Mouse (Mus musculus) heart, embryonic 15.5 days (tissue): ENCODE results near the gene Card14. TPM values are rescaled to one million over a fixed set of nuclear protein-coding genes. Genes with fewer than 3 reads are reported as not detected.

Source experiments
- ATAC-seq: fragments of 200-750 bp; cut with Nextera tagmentation; replicated peaks from 2 replicates; pipeline ENCODE4 v1.8.0; 2017; ENCODE audit warnings: low read depth, moderate TSS enrichment; ENCODE audit not compliant: insufficient number of reproducible peaks, insufficient read depth, low FRiP score
- H3K27ac ChIP-seq: fragments of 300-500 bp; sonication (generic); 2 replicates; pipeline ENCODE4 v1.5.1; 2015; ENCODE audit warnings: mild to moderate bottlenecking, inconsistent platforms
- H3K27me3 ChIP-seq: fragments of 300-500 bp; sonication (generic); 2 replicates; pipeline ENCODE4 v1.6.1; 2015; ENCODE audit warnings: inconsistent platforms
- H3K36me3 ChIP-seq: fragments of 300-500 bp; sonication (generic); 2 replicates; pipeline ENCODE4 v1.6.1; 2015; ENCODE audit warnings: mild to moderate bottlenecking, inconsistent platforms
- H3K4me1 ChIP-seq: fragments of 300-500 bp; sonication (generic); replicated peaks from 2 replicates; pipeline ENCODE4 v1.6.1; 2015; ENCODE audit warnings: inconsistent platforms
- H3K4me2 ChIP-seq: fragments of 300-500 bp; sonication (generic); 2 replicates; pipeline ENCODE4 v1.6.1; 2015; ENCODE audit warnings: inconsistent platforms, mild to moderate bottlenecking, moderate library complexity
- H3K4me3 ChIP-seq: fragments of 300-500 bp; sonication (generic); 2 replicates; pipeline ENCODE4 v1.5.1; 2015; ENCODE audit warnings: mild to moderate bottlenecking, inconsistent platforms
- H3K9ac ChIP-seq: fragments of 300-500 bp; sonication (generic); 2 replicates; pipeline ENCODE4 v1.6.1; 2015; ENCODE audit warnings: mild to moderate bottlenecking, inconsistent platforms
- H3K9me3 ChIP-seq: fragments of 300-500 bp; sonication (generic); replicated peaks from 2 replicates; pipeline ENCODE4 v1.6.1; 2016; ENCODE audit warnings: inconsistent platforms
- WGBS: fragments of 180-500 bp; shearing (Covaris S2); methylation state at CpG from one replicate; pipeline ENCODE4 v1.1.7; 2015; ENCODE audit warnings: mixed read lengths; 5-methylcytosine and 5-hydroxymethylcytosine counted together
- polyA plus RNA-seq: library from polyadenylated mRNA; unstranded; fragments of >200 nt; fragmentation: Nextera tagmentation; extraction: Ambion mirVana; gene quantifications from 2 replicates; pipeline ENCODE4 v1.2.1, GENCODE M21; 2015

The Card14 gene
- polyA plus RNA-seq, 1 experiment from 2014 or later = 0.38 TPM

DNA sequence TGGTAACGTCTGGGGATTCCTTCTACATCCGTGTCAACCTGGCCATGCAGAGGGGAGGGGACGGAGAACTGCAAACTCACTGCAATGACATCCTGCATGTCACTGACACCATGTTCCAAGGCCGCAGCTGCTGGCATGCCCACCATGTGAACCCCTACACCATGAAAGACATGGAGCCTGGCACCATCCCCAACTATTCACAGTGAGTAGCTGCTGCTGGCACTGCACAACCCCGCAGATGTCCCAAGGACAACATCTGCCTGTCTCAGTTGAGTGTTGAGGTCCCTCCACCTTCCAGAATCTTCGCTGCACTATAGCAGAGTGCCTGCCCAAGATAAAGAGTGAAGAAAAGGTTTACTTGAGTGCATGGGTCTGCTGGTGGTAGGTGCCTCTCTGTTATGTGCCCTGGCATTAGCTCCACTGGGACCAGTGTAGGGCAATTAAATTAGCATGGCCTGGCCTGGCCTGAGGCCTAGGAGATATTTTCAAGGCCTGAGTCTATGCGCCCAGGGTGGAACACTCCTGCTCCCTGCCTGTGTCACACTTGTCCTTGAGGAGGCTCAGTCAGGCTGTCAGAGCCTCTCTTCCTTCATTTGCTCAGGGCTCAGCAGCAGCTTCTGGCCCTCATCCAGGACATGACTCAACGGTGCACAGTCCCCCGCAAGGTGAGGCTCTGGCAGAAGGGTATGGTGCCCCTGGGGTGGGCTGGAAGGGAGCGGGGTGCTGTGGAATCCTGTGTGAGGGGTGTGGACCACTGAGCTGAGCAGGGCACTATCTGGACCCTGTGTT lies 30.9 kb downstream of the Card14 start:
- no peaks in the 10 kb centered on the region for H3K9me3 ChIP-seq
- peaks cover 15% of the 10 kb centered on the region for H3K4me1 ChIP-seq
- 0 out of 2 replicates have a peak, but pooled peaks have one; percentile 19 for ATAC-seq
- H3K27ac ChIP-seq = peak overlapping the region; percentile 31; the same call in 1 of the 2 replicates
- H3K9ac ChIP-seq = no peak overlapping the region
- WGBS = 57% methylated on average over 10 of the region's 10 CpGs
- H3K27me3 ChIP-seq = 0 out of 2 replicates have a peak, but pooled peaks cover 4% of the 10 kb centered on the region
- H3K4me3 ChIP-seq = no peak overlapping the region
- no peaks in the 10 kb centered on the region for H3K36me3 ChIP-seq
- H3K4me2 ChIP-seq = no peak overlapping the region

DNA sequence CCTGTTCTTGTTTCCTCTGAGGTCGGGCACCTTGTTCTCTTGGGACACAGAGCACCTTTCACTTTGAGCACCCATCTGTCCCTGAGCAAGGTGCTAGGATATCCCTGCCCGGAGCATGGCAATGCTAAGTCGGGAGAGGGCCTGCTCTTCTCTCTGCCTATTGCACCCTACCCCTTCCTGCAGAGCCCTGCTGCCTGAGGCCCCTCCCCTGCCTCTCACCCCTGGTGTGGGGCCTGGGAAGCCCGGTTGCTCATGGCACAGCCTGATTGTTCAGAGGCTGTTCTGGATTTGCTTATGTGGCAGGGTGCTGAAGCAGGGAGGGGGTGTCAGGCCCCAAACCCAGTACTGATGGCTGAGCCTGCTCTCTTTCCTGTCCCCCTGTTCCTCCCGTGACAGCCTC lies 31.6 kb downstream of the Card14 start:
- Histone ChIP-seq H3K9ac (no peak overlapping the region), H3K27ac (peak overlapping the region; percentile 31; the same call in 1 of the 2 replicates), H3K36me3 (no peaks in the 10 kb centered on the region), H3K4me1 (peaks cover 15% of the 10 kb centered on the region), H3K4me3 (no peak overlapping the region), H3K4me2 (no peak overlapping the region), H3K27me3 (no peaks in the 10 kb centered on the region), H3K9me3 (no peaks in the 10 kb centered on the region)
- WGBS = 42% methylated on average over 5 of the region's 5 CpGs
- no peak; the same call in 1 of the 2 replicates for ATAC-seq

DNA sequence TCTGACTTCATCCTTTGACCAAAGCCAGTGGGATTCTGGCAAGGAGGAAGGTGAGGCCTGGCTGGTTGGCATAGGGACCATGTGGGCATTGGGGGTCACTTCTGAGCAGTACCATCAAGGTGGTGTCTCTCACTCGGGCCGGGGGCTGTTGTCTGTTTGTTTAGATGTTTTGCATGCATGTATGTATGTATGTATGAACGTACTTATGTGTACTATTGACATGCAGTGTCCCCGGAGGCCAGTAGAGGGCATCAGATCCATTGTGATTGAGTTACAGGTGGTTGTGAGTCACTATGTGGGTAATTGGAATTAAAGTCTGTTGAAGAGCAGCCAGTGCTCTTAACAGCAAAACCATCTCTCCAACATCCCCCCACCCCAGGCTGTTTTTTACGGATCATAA lies 32.1 kb downstream of the Card14 start:
- ATAC-seq = no peak
- WGBS = 2% methylated on average over 5 of the region's 5 CpGs
- H3K9ac ChIP-seq = no peak overlapping the region

DNA sequence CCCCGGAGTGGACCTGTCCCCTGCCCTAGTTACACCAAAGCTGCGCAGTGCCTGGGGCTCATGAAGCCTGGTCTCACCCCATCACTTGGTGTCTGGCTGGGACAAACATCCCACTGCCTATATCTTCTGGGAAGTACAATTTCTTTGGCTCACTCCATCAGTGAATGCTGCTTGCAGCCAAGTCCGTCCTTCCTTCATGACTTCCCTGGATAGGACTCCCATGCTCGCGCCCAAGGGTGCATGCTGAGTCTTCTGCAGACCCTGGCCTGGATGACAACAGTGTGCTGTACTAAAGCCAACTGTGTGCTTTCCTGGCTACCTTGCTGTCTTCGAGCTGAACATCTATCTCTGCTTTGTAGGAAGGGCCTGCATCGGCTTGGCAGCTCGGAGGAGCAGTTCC lies 36.6 kb downstream of the Card14 start:
- ATAC-seq = no peak
- no peak overlapping the region for H3K9ac ChIP-seq
- H3K4me2 ChIP-seq = no peak overlapping the region
- WGBS = 76% methylated on average over 8 of the region's 8 CpGs
- H3K27me3 ChIP-seq = no peaks in the 10 kb centered on the region
- no peak overlapping the region for H3K4me3 ChIP-seq
- 0 out of 2 replicates have a peak, but pooled peaks cover 3% of the 10 kb centered on the region for H3K36me3 ChIP-seq
- H3K4me1 ChIP-seq = peaks cover 6% of the 10 kb centered on the region
- no peaks in the 10 kb centered on the region for H3K9me3 ChIP-seq
- no peak overlapping the region for H3K27ac ChIP-seq

More for the DNA sequence above, 32.1 kb downstream of the Card14 start:
- H3K9me3 ChIP-seq = no peaks in the 10 kb centered on the region
- H3K27ac ChIP-seq = no peak overlapping the region
- H3K36me3 ChIP-seq = no peaks in the 10 kb centered on the region
- no peaks in the 10 kb centered on the region for H3K27me3 ChIP-seq
- peaks cover 15% of the 10 kb centered on the region for H3K4me1 ChIP-seq
- H3K4me3 ChIP-seq = no peak overlapping the region
- H3K4me2 ChIP-seq = no peak overlapping the region

DNA sequence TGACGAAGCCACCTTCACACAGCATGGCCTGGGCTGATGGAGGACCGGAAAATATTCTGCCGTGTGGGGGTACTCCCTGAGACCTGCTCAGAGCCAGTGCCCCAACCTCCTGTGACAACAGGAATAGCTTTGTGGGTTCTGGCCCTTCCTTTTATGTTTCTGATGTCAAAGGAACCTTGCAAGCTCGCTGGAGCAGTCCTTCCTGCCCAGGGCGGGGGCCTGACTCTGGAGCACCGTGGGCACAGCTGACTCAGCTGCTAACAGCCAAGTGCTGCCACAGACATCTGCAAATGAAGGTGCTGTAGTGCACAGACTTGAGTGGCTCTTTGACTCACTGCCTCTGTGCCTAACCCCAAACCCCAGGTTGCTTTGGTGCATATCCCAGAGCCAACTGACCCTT lies 37.3 kb downstream of the Card14 start:
- H3K9ac ChIP-seq = no peak overlapping the region
- H3K4me3 ChIP-seq = no peak overlapping the region
- H3K4me2 ChIP-seq = no peak overlapping the region
- H3K36me3 ChIP-seq = 0 out of 2 replicates have a peak, but pooled peaks cover 3% of the 10 kb centered on the region
- no peaks in the 10 kb centered on the region for H3K9me3 ChIP-seq
- H3K4me1 ChIP-seq = peaks cover 6% of the 10 kb centered on the region
- H3K27me3 ChIP-seq = no peaks in the 10 kb centered on the region
- 62% methylated on average over 6 of the region's 6 CpGs for WGBS
- no peak overlapping the region for H3K27ac ChIP-seq
- ATAC-seq = no peak

DNA sequence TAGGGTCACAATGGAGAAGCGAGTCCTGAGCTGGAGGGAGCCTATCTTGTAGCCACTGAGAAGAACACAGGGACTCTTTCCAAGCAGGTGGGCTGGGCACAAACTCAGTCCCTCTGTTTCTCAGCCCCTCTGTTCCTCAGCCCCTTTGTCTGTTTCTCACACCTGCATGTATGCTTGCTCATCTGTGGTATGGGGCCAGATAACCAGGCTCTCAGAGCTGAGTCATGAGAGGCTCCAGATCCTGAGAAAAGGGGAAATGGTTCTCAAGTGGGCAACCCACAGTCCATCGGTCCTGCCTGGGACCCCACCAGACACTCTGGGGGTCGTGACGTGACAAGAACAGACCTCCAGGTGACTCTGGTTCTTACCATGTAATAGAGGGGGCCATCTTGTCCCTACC lies 39.6 kb downstream of the Card14 start:
- no peak for ATAC-seq
- WGBS = 85% methylated on average over 4 of the region's 4 CpGs
- Histone ChIP-seq H3K9ac (no peak overlapping the region), H3K9me3 (no peaks in the 10 kb centered on the region), H3K27me3 (no peaks in the 10 kb centered on the region), H3K4me3 (no peak overlapping the region), H3K4me1 (peaks cover 6% of the 10 kb centered on the region), H3K27ac (no peak overlapping the region), H3K4me2 (no peak overlapping the region), H3K36me3 (0 out of 2 replicates have a peak, but pooled peaks cover 3% of the 10 kb centered on the region)

DNA sequence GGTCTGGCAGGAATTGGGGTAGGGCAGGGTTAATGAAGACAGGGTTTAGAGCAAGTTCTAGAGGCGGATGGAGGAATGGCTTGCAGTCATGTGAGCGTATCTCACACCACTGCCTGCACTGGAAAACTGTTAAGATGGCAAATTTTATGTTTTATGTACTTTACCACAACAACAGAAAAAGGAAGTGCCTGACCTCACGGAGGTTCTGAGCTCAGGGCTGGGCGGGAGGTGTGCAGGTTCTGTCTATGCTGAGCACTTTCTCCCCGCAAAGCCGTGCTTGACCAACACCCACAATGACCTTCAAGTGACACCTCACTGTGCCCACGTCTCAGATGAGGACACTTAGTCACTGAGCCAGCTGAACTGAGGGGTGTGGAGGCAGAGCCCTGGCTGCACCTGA lies 44.5 kb downstream of the Card14 start:
- 72% methylated on average over 7 of the region's 7 CpGs for WGBS
- H3K36me3 ChIP-seq = no peaks in the 10 kb centered on the region
- H3K4me2 ChIP-seq = no peak overlapping the region
- H3K27ac ChIP-seq = no peak overlapping the region
- H3K4me3 ChIP-seq = no peak overlapping the region
- no peak for ATAC-seq
- no peak overlapping the region for H3K9ac ChIP-seq
- H3K9me3 ChIP-seq = no peaks in the 10 kb centered on the region
- H3K27me3 ChIP-seq = no peaks in the 10 kb centered on the region
- H3K4me1 ChIP-seq = peaks cover 14% of the 10 kb centered on the region

DNA sequence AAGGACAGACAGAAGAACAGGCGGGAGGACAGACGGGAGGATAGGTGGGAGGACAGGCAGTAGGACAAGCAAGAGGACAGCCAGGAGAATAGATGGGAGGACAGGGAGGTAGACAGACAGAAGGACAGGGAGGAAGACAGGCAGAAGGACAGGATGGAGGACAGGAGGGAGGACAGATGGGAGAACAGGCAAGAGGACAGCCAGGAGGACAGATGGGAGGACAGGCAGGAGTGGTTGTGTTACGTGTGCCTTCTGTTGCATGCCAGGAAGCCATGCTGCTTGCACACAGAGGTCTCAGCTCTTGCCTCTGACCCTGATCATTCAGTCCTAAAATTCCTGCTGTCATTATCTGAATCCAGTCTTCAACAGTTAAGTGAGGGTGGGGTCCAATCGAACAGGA lies 46.4 kb downstream of the Card14 start:
- H3K27ac ChIP-seq = no peak overlapping the region
- no peaks in the 10 kb centered on the region for H3K9me3 ChIP-seq
- no peak overlapping the region for H3K4me3 ChIP-seq
- H3K9ac ChIP-seq = no peak overlapping the region
- WGBS = 71% methylated on average over 4 of the region's 4 CpGs
- peaks cover 14% of the 10 kb centered on the region for H3K4me1 ChIP-seq
- no peak overlapping the region for H3K4me2 ChIP-seq
- H3K36me3 ChIP-seq = no peaks in the 10 kb centered on the region
- no peak for ATAC-seq
- H3K27me3 ChIP-seq = no peaks in the 10 kb centered on the region

DNA sequence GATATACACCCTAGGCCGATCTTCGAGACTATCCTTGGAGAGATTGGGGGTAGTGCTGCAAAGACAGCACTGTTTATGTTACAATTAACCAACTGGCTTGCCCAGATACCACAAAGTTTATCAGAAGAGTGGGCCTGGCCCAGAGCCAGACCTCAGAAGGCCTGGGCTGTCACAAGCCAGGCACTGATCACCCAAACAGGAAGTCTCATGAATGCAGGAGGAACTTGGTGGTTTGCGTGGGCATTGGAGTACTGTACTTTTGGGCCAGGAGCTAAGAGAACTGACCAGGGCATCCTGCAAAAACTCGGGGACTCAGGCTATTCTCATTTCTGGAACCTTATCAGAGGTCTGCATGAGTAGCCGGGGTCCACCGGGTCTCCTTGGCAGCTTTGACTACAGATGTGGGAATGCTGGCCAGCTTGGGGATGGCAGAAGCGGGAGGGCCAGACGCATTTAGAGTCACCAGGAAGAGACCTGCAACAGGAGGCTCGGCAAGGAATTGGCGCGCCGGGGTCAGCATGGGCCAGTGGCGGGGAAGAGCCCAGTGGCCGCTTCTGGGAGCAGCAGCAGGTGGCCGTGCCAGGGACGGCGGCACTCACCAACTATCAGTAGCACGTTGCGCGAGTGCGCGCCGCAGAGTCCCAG lies 47.4 kb downstream of the Card14 start:
- WGBS = 1% methylated on average over 23 of the region's 23 CpGs
- H3K36me3 ChIP-seq = peaks cover 7% of the 10 kb centered on the region; the same call in 1 of the 2 replicates

DNA sequence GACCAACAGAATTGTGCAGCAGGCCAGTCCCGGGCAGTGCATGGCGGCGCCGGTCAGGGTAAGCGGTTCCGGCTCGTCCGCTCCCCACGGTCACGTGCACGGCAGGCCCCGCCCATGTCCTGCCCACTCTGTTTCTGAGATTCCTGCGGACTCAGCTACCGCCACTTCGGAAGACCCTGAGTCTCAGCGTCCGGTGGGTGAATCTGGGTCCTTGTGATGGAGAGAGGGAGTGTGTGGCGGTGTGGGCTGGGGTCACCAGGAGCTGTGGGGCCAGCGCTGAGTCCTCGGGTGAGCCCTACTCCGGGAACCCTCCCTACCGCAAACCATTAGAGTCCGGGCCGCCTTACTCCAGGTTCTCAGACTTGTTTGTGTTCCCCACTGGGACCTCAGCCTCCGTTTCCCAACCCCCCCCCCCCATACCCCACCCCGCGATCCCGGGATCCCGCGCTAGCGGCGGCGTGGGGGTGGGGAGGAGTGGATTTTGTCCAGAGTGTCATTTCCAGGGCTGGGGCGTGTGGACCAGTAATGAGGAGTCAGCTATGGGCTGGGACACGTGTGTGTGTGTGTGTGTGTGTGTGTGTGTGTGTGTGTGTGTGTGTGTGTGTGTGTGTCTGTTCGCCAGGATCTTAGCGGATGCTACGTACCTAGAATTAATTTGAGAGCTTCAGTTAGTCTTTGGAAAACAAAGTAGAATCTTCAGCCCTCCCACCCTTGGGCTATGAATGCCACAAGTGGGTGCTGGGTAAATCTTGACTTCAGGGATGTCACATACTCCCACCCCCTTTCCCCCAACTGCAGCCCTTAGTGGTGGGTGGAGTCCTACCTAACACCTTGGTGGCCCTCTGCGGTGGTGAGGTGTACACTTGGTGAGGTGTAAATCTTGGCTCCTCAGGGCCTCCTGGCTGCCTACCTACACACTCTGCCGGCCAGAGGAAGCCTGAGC lies 48.1 kb downstream of the Card14 start, which contains the start of the genes Sgsh and Slc26a11:
Sgsh (minus strand) TSS at position 94 of the 943 bp plus-strand sequence.
Slc26a11 (plus strand) TSS at position 115 of the 943 bp plus-strand sequence.
- Histone ChIP-seq H3K9me3 (no peaks in the 10 kb centered on the region), H3K4me2 (peak within 1 kb of the TSS; percentile 94), H3K27me3 (no peaks in the 10 kb centered on the region), H3K36me3 (peaks cover 10% of the 10 kb centered on the region; the same call in 1 of the 2 replicates), H3K4me3 (peak within 1 kb of the TSS; percentile 81), H3K9ac (peak within 1 kb of the TSS; percentile 77), H3K27ac (peak within 1 kb of the TSS; percentile 89), H3K4me1 (peaks cover 14% of the 10 kb centered on the region)
- ATAC-seq = peak; percentile 91
- 2% methylated on average over 40 of the region's 40 CpGs for WGBS

More for the DNA sequence above, 47.4 kb downstream of the Card14 start:
- Histone ChIP-seq H3K4me1 (peaks cover 14% of the 10 kb centered on the region), H3K4me3 (peak overlapping the region; percentile 81), H3K27me3 (no peaks in the 10 kb centered on the region), H3K4me2 (peak overlapping the region; percentile 94), H3K27ac (peak overlapping the region; percentile 89), H3K9ac (peak overlapping the region; percentile 77), H3K9me3 (no peaks in the 10 kb centered on the region)
- peak; percentile 29 for ATAC-seq
